Mouse (Mus musculus) erythroblast, embryonic 14.5 days (primary cell): ENCODE measurements around the gene Ddx23.

ENCODE experiments used
- GATA1 ChIP-seq: IDR thresholded peaks from 2 replicates; pipeline ENCODE4 v1.6.1; 2012; ENCODE audit warnings: low read length, inconsistent platforms, mixed read lengths
- TAL1 ChIP-seq: IDR thresholded peaks from 3 replicates; pipeline ENCODE4 v1.6.1; 2012; ENCODE audit warnings: low read length, inconsistent platforms, mixed read lengths

GRCm38 (mm10) chr15:98646737-98647136, 16.0 kb downstream of the Ddx23 start:
- no peak for TF ChIP-seq TAL1
- TF ChIP-seq GATA1 = no peak
